Mouse (Mus musculus) liver, embryonic 14.5 days (tissue): Measurements from ENCODE around the gene Lhfpl2.

Experiments
- CTCF ChIP-seq: IDR thresholded peaks from 2 replicates; pipeline ENCODE4 v1.5.1; 2016; ENCODE audit warnings: antibody characterized with exemption, low read depth, control low read depth
- EP300 ChIP-seq: IDR thresholded peaks from 2 replicates; pipeline ENCODE4 v1.6.1; 2016; ENCODE audit warnings: antibody characterized with exemption, low read depth

GRCm38 (mm10) chr13:94149006-94149405 lies 91.4 kb downstream of the Lhfpl2 start:
- TF ChIP-seq CTCF (no peak), EP300 (no peak)
